Mouse (Mus musculus): Measurements from ENCODE around the gene Fbxw10.
A peak's percentile ranks its signal among the peaks of the same experiment; 100 is the strongest.

The Fbxw10 gene

DNA sequence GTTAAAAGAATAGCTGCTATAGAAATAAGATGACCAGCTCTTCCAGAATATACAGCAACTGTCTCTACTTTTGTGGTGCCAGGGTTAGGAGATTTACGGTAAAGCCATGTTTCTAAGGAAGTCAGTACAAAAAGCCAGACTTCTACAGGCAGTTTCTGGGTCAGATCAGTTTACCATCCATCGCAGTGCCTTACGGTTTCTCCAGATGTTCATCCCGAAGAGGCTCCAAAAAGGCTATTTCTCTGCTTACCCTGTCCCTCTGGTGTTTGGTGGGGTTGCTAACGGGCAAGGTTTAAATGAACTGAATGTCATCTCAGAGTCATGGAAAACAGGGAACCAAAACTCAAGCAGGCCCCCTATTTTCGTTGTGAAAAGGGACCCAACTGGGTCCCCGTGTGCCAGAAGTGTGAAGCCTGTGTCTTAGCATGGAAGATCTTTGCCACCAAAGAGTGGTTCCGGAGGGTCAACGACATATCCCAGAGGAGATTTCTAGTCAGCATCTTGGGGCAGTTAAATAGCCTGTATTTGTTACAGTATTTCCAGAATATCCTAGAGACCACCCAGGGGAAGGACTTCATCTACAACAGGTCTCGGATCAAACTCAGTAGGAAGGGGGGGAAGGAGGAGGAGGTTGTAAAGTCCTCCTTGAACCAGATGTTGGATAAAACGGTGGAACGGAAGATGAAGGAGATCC is at the start of gene Fbxw10:
Fbxw10 (plus strand) TSS at position 109 of the 694 bp plus-strand sequence.
- no peak for DNase-seq (ENCODE audit: extremely low read depth, low read depth, low spot score)

GRCm38 (mm10) chr11:62804119-62804518 is 42.8 kb upstream of the Fbxw10 start:
- DNase-seq (ENCODE audit: extremely low read depth, low read depth, low spot score) = no peak

DNA sequence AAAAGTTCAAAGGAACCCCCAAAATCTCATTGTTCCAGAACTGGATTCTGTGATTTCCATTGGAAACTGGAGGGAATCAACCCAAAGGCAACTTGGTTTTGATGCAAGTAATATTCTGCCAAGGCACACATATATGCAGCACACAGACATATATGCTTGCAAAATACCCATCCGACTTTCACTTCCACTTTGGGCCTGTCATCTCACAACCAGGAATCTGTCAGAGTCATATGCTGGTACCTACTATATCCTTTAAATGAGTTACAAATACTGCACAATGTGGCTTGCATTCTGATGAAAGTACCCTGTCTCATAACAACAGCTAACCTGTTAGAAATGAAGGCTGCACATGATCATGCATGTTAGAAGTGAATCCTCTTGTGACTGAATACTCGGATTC is 38.9 kb upstream of the Fbxw10 start:
- no peak for DNase-seq (ENCODE audit: extremely low read depth, low read depth, low spot score)

- DNase-seq (ENCODE audit: extremely low read depth, low read depth, low spot score) = no peak
These were observed 37.7 kb upstream of the Fbxw10 start for GRCm38 (mm10) chr11:62809201-62809600.

- no peak for DNase-seq (ENCODE audit: extremely low read depth, low read depth, low spot score)
These were observed 34.6 kb upstream of the Fbxw10 start for GRCm38 (mm10) chr11:62812268-62812667.

DNA sequence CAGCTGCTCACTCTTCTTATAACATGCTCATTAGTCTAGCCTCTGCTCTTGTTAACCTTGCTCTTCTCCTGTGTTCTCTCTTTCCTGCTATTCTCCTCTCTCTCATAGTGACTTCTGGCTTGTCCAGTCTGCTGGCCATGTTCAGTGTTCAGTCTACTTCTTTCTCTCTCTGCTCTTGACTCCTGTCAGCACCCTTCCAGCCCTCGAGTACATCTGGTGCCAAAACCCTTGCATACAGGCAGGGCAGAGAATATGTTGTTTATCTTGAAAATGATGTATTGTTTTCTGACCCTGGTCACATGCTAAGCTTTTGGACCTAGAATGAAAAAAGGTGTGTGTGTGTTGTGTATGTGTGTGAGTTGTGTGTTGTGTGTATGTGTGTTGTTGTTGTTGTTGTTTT is 33.4 kb upstream of the Fbxw10 start:
- no peak for DNase-seq (ENCODE audit: extremely low read depth, low read depth, low spot score)

- no peak for DNase-seq (ENCODE audit: extremely low read depth, low read depth, low spot score)
These were observed 32.8 kb upstream of the Fbxw10 start for GRCm38 (mm10) chr11:62813970-62814624.

GRCm38 (mm10) chr11:62814625-62815024 is 32.2 kb upstream of the Fbxw10 start:
- DNase-seq (ENCODE audit: extremely low read depth, low read depth, low spot score) = no peak

GRCm38 (mm10) chr11:62815438-62815837 is 31.4 kb upstream of the Fbxw10 start:
- DNase-seq (ENCODE audit: extremely low read depth, low read depth, low spot score) = no peak

GRCm38 (mm10) chr11:62816591-62816990 is 30.3 kb upstream of the Fbxw10 start:
- no peak for DNase-seq (ENCODE audit: extremely low read depth, low read depth, low spot score)

DNA sequence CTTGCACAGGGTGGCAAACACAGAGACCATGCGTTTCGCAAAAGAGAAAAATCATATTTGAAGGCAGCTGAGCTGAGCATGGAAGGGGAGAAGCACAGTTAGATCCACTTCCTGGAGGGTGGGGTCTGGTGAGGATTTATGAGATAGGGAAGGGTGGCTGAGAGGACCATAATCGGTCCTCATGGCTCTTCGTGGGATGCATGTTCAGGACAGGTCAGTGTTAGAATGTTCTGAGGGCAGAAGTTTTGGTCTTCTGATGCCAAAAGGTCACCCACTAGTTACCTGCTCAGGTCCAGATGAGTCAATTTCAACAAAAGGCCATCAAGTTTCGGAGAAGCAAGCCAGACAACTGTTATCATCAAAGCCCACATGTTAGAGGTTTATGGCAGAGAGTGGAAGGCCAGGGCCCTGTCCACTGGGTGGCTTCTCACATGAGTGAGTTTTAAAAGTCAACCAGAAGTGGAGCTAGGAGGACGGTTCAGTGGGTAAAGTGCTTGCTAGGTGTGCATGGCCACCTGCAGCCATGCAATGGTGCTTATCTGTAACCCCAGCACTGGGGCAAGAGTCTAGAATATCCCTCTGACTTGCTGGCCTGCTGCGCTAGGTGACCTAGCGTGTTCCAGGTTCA is 27.7 kb upstream of the Fbxw10 start:
- DNase-seq (ENCODE audit: extremely low read depth, low read depth, low spot score) = no peak

DNA sequence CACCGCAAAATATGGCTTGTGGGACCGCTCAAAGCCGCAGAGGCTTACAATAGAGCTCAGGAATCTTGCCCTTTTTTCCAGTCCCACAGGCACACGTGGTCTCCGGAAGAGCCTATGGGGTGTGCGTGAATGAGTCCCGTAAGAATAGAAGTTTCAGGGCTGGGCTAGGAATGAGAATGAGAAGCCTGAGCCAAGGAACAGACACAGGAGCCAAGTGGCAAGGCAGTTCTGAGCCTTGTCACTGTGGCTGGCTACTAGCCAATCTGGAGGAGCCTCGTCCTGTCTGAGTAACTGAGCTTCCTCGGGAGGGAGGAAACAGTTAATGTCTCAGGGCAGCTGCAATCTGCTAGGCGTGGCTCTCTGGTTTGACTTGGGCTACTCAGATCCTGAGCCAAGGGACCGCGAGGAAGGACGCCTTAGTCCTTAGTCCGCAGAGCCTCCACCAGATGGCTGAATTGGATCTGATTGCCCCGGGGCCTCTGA is 26.8 kb upstream of the Fbxw10 start, which contains the start of gene Trim16:
Trim16 (plus strand) TSS at position 173 of the 483 bp plus-strand sequence.
- peak; percentile 34 for DNase-seq (ENCODE audit: extremely low read depth, low read depth, low spot score)

GRCm38 (mm10) chr11:62820661-62821437 is 26.0 kb upstream of the Fbxw10 start:
- DNase-seq (ENCODE audit: extremely low read depth, low read depth, low spot score) = no peak

- DNase-seq (ENCODE audit: extremely low read depth, low read depth, low spot score) = no peak
These were observed 25.0 kb upstream of the Fbxw10 start for GRCm38 (mm10) chr11:62821893-62822292.

DNA sequence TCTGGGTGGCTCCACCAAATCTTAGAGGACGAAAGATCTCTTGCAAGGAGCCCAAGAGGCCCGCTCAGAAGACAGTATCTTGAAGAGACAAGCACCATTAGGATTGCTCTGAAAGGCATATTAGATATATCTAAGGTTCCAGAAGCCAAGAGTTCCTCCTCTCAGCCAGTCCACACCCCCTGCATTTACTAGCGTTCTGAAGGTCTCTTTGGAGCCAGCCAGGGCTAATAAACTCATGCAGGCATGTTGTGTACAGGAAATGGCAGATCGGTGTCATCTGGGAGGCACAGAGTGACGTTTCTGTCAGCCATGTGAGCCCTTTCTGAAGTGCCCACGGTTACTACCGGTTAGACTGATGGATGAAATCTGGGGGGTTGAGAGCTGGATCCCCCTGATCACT is 22.7 kb upstream of the Fbxw10 start:
- no peak for DNase-seq (ENCODE audit: extremely low read depth, low read depth, low spot score)

DNA sequence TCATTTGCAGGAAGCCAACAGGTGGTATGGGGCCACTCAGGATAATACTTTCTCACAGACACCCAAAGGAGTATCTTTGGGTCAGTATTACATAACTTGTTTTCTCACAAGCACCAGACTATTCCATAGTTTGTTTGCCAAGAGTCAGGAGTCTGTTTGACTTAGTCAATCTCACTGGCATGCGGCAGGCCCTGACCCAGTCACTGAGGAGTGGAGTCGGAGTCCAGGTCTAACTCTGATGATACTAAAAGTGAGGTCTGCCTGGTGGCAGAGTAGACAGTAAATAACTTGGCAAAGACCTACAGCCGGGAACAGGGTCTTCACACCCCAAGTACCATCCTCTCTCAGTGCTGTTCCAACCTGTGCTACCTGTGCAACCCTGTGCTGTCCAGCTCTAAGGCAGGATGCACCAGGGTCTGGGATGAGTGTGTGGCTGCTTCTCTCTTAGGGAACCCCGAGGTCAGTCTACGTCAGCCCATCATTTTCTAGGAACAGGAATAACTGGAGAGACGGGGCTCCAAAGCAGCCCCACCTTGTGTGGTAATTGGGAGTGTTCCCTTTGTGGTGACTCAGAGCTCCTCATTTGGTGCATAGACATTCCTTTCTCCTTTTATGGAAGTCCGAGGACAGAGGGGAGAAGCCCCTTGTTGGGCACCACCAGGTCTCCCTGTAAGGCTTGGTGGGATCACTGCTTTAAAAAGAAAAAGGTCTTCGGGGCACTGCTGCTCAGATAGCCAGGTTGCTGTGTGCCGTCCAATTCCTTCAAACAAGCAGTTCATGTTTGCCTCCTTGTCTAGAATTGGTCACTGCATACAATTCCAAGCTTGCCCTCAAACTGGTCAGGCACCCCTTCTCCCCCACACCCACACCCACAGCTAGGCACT is 21.4 kb upstream of the Fbxw10 start:
- DNase-seq (ENCODE audit: extremely low read depth, low read depth, low spot score) = no peak

DNA sequence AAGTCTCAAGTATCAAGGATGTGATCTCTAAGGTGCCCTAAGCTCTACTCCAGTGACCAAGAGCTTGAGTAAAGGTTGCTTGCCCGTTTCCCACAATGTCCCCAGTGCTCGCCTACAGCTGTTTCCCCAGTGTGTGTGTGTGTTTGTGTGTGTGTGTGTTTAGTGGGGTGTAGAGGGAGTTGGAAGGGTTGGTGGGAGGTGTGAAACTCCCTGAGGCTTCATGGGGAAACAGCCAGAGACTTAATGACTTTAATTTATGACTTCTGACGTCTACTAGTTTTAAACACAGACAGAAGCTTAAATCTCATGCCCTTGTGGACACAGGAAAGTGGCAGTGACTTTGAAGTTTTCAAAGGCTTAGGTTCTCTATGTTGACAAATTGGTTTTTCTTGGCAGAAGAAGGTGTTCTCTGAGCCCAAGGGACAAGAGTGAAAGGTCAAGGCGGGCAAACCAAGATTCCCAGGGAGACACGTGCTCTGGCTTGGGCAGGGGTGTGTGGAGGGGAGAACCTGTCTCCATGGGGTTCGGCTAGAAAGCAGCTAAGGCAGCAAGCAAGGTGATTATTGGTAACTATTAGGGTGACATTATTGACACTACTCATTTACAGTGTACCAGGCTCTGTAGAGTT is 20.6 kb upstream of the Fbxw10 start:
- DNase-seq (ENCODE audit: extremely low read depth, low read depth, low spot score) = peak; percentile 34

GRCm38 (mm10) chr11:62827135-62827534 is 19.7 kb upstream of the Fbxw10 start:
- DNase-seq (ENCODE audit: extremely low read depth, low read depth, low spot score) = no peak

- DNase-seq (ENCODE audit: extremely low read depth, low read depth, low spot score) = no peak
These were observed 19.0 kb upstream of the Fbxw10 start for GRCm38 (mm10) chr11:62827911-62828310.

DNA sequence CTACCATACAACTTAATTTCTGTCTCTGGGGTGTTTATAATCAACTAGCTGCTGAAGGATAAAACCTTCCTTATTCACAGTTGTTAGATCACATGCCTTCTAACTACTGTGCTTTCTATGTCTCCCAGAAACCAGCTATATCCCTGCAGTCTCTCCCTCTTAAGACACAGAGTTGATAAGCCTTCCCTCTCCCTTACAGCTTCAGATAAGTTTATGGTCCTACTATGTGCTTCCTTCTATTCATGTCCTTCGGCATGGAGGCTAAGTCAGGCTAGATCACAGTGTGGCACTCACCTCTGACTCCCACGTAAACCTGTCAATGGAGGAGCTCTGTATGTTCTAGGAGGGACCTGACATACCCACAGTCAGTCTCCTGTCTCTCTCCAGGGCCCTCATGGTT is 16.5 kb upstream of the Fbxw10 start:
- no peak for DNase-seq (ENCODE audit: extremely low read depth, low read depth, low spot score)
